Mouse (Mus musculus): ENCODE results near the gene Mef2d.

Mef2d gene

DNA sequence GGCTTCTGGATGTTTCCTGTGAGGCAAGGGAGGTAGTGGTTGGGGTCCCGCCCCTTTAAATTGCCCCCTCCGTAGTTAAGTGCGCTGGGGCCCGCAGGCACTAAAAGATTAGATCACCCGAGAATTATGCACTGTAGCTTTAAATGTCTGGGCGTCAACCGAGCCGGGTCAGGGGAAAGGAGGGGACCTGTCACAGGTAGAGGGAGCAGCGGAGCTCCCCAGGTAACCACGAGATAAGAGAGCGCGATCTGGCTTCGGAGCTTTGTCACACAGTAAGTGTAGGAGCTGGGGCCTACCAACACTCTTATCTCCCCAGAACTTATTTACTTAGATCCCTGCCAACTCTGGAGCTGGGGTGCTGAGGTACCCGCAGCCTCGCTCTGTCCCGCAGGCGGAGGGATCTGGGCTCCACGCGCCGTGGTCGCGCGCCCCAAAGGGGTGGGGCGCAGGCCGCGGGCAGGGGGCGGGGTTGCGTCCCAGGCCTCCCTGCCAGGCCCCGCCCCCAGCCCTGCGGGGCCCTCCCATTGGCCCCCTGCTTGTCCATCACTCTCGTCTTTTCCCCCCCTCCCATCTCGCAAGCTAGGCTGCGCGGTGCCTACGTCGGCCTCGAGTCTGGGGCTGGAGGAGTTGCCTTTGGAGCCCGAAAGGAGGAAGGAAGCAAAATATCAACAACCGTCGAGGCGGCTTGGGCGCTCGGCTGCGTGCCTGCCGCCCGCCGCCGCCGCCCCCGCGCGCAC lies at the start of gene Mef2d:
Gene Mef2d (plus strand): TSS at position 586 of the 737 bp plus-strand sequence.
- peak; percentile 97 for DNase-seq (ENCODE audit: low read depth, low spot score)

DNA sequence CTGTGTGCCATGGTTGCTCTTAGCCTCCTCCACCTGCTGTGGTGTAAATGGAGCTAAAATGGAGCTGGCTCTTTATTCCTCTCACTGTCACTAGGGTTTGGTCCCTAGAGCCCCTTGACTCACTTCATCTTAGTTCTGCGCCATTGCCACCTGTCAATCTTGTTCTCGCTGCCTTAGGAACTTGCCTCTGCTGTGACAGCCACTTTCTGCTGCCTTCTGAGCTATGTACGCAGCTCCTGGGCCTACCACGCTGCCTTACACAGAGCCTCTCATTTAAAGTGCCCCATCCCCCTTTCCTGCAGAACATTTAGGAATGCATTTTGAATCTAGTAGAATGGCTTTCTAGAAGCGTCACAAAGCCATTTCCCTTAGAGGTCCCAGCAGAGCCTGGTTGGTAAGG lies 48.0 kb upstream of the Mef2d start:
- no peak for DNase-seq (ENCODE audit: low read depth, low spot score)

DNA sequence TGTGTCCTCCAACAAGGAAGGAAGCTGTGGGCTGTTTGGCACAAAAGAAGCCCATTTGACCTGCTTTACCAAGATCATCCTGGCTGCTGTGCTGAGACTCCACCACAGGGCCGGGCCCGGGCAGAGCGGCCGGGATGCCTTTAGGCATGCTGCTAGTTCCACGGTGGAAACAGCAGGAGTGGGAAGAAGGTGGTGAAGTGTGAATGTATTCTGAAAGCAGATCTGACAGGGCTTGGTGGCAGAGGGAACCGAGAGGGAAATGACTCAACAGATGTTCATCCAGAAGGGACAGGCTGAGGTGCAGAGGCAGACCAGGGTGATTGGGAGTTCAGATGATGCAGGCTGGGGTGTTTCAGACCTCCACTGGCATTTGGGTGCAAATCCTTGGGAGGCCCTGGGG lies 44.5 kb upstream of the Mef2d start:
- DNase-seq (ENCODE audit: low read depth, low spot score): no peak

DNA sequence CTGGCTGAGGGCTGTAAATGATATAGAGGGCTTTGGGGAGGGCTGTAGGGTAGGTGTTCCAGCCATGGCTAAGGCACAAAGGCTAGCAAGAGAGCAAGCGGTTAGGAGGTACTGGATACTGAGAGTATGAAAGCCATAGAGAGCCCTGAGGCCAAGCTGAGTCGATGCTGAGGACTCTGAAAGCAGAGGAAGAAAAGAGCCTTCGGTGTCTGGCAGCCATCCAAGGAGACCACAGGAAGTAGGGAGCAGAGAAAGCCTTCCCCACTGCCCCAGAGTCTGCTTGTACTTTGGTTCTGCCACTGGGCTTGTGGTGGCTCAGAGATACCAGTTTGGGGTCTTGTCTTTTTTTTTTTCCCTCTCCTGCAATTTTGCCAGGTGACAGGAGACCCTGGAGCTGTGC lies 41.9 kb upstream of the Mef2d start:
- no peak for DNase-seq (ENCODE audit: low read depth, low spot score)

DNA sequence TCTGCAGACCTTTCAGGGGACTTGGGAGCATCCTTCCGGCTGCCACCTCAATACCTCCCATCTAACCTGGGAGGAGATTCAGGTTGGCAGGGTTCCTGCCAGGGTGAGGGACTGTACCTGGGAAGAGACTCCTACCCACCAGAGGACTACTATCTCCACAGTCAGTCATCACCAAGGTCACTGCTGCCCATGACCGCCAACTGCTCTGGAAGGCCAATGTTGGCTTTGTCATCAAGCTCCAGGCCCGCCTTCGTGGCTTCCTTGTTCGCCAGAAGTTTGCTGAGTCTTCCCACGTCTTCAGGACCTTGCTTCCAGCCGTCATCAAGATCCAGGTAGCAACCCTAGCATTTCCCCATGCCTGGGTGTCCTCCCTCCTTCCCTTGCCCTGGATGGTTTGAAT lies 40.4 kb upstream of the Mef2d start:
- DNase-seq (ENCODE audit: low read depth, low spot score): no peak

DNA sequence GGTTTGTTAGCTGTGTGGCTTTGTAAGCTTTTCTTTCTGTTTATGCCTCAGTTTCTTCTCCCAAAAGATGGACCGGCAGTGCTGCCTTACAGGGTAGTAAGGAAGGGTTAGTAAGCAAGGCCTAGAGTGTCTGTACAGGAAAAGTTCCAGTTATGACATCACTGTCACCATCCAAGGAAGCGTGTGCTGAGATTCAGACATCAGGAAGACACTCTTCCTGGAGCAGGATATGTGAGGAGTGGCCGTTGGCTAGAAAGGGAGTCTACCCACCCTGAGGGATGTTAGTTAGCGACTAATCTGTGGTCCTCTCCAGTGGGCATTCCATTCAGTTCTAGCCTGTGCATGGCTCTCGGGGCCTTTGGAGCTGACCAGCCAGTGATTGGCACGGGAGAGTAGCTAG lies 40.0 kb upstream of the Mef2d start:
- no peak for DNase-seq (ENCODE audit: low read depth, low spot score)

DNA sequence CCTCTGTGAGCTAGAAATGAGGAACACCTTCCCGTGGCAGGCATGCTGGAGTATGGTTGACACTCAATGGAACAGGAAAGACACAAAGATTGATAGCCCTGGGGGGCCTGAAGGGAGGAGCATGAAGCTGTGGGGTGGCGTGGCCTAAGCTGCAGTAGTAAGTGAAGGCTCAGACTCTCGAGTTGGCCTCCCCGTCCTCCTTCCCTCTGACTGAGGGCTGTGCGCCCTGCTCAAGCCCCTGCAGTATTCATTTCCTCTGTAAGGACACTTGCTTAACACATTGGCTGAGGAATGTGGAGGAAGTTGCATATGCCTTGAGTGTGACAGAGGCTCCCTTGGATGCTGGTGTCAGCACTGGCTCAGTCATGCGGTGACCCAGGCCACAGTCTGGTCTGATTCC lies 39.6 kb upstream of the Mef2d start:
- no peak for DNase-seq (ENCODE audit: low read depth, low spot score)

DNA sequence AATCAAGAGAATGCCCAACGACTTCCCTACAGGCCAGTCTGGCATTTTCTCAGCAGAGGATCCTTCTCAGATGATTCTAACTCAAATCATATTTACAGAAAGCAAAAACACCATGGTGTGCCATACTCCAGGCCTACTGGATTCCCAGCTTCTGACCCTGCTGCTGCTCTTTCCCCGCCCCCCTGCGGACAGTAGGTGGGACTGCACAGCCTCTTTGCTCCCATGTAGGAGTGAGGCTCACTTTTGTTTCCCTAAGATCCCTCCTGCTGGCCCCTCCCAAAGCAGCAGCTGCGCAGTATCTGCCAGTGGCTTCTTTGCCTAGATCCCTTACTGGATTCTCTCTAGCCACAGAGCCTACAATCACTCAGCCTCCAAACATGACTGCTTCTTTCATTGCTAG lies 36.0 kb upstream of the Mef2d start:
- peak; percentile 46 for DNase-seq (ENCODE audit: low read depth, low spot score)

DNA sequence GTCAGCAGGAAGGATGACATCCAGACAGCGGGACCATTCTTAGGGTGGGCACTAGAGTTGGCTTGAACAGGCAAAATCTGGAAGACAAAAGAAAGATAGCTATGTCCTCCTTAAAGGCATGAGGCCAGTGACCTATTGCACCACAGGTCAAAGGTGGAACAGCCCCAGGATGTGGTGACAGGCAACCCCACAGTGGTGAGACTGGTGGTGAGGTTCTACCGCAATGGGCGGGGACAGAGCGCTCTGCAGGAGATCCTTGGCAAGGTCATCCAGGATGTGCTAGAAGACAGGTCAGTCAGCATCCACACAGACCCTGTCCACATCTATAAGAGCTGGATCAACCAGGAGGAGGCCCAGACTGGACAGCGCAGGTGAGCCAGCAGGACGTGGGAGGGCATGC lies 33.0 kb upstream of the Mef2d start:
- DNase-seq (ENCODE audit: low read depth, low spot score): no peak

DNA sequence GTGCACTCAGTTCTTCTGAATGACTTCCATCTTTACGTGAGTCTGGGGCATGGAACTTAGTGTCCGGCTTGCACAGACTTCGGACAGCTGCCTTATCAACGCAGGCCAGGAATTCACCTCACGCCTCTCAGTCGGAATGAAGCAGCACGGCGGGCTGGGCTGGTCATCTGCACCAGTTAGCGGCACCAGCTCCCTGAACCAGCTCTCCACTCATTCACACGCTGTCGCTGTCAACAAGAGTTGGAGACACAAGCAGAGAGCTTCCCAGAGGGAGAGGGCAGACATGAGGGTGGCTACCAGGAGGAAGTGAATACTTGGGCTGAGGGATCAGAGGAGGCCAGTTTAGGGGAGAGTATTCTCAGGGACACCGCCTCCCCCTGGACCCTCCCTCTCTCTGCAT lies 27.8 kb upstream of the Mef2d start:
- no peak for DNase-seq (ENCODE audit: low read depth, low spot score)

DNA sequence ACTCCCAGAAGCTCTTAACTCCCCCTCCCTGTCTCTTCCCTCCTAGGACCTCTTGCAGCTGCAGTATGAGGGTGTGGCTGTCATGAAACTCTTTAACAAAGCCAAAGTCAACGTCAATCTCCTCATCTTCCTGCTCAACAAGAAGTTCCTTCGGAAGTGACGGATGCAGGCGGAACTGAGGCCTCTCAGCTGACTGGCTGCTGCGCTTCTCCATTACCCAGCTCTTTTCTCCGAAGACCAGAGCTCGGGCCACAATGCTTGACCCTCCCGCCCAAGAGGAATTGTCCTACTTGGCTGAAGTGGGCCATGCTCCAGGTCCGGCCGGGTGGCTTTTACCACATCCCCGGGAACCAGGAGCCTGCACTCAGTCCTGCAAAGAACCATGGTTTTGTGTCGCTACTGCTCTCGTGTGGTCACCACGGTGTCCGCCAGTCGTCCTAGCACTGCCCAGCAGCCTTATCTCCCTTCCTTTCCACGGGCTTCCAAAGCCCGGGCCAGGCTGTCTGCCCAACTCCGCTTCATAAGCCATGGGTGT lies 22.0 kb upstream of the Mef2d start:
- DNase-seq (ENCODE audit: low read depth, low spot score): peak; percentile 80

DNA sequence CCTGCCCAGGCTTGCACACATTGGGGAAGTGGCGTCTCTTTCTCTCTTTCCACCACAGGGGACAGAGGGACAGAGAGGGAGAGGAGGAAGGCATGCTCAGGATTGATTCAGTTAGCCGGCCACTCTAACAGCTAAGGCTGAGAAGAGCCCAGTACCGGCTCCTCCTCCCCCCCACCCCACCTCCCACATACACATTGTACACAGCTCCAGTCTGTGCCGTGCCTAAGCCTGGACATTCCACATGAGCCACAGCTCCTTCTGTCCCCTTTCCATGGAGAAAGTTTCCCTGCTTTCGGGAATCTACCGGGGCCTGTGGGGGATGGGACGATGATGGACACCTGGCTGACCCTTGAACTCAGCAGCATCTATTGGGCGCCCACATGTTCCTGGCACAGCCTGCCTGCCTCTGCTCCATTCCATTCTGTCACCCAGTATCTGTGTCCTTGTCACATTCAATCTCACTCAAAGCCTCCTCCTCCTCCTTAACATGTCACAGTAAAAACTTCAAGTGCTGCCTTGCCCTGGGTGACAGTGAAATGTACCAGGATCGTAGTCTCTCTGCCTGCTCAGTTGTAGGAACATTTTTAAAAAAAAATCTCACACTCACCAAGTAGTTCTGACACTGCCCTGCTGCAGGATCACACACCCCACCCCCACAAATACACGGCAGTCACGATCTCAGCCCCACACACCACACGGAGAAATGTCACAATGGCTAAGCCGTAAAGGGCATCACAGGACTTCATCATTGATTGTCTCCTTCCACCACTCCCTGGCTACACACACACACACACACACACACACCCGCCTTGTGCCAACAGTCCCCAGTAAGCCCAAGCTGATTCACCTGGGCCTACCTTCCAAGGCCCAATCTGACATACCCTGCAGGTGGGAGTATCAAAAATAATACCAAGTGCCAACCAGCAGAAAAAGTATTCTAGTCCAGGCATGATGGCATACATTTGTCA lies 20.7 kb upstream of the Mef2d start:
- DNase-seq (ENCODE audit: low read depth, low spot score): no peak

DNA sequence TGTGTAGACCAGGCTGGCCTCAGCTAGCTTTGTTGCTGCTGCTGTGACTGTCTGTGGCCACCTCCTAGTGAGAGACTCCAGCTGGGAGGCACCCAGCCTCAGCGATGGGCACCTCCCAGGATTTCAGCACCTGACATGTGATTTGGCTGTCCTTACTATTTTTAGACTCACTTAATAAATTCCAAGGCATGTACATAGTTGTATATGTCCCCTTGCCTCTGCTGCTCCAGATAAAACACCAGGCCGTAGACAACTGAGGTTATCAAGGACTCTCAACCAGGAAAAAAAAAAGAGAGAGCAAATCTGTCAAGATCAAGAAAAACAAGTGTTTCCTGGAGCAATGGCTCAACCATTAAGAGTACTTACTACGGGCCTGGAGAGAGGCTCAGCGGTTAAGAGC lies 17.0 kb upstream of the Mef2d start:
- DNase-seq (ENCODE audit: low read depth, low spot score): no peak

DNA sequence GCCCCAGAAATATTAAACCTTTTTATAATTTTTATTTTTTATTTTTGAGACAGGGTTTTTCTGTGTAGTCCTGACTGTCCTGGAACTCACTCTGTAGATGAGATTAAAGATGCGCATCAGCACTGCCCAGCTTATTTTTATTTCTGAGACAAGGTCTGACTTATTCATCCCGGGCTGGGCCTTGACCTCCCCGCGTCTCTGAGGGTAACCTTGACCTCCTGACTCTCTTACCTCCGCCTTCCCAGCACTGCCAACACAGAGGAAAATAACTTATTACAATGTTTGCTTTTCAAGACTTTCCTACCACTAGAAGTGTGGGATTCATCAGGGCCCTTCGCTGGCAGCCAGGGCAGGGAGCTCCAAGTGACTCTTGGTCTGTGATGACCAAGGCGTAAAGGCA lies 16.0 kb upstream of the Mef2d start:
- no peak for DNase-seq (ENCODE audit: low read depth, low spot score)

DNA sequence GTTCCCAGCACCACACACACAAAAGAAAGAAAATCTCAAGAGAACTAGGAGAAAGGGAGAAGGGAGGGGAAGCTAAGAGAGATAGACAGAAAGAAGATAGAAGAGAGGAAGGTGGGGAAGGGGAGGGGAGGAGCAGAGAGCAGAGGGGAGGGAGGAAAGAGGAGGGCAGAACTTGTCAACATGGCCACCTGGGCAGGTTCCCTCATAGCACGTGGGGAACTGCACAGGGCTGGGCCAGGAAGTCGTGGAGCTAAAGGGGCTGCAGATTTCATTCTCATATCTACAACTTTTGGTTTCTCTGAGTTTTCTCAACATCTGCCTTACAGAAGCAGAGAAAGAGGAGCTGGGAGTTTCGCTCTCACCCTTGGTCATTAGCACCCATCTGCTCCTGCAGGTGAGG lies 14.5 kb upstream of the Mef2d start:
- no peak for DNase-seq (ENCODE audit: low read depth, low spot score)

DNA sequence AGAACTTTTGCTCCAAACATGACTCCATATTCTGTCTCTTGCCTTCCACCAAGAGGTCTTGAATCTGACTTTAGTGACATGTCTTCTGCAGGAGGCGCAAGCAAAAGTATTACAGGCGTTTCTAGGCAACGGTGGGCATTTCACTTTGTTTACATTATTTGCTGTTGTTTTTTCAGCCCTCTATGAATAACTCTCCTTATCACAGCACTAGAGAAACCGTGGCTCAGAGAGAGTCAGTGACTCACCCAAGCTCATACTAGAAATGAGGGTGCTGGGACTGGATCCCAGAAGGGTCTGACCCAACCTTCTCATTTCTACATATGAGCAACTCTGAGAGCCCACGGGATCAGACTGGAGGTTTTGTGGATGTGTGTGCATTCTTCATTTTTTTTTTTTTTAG lies 14.1 kb upstream of the Mef2d start:
- no peak for DNase-seq (ENCODE audit: low read depth, low spot score)

DNA sequence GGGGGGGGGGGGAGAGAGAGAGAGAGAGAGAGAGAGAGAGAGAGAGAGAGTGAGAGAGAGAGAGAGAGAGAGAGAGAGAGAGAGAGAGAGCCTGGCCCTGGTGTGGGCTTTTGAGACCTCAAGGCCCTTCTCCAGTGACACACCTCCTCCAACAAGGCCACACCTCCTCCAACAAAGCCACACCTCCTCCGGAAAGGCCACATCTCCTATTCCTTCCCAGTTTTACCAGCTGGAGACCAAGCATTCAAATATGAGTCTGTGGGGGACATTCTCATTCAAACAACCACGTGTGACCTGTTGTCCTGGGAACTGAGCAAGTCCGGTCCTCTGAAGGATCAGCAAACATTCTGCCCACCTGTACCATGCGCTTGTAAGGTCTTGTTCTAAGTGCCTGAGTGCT lies 13.2 kb upstream of the Mef2d start:
- DNase-seq (ENCODE audit: low read depth, low spot score): peak; percentile 52

DNA sequence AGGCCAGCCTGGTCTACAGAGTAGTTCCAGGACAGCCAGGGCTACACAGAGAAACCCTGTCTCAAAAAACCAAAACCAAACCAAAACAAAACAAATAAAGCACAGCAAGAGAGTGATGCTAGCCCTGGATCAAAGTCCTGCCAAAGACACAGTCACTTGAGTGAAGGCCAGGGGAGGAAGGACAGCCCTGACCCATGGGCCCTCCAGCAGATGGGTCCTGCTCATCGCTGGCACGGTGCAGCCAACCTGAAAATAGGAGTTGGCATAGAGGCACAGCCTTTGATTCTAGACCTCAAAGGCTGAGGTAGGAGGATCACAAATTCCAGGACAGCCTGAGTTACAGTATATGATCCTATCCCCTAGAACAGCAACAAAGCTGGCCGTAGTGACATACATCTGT lies 11.1 kb upstream of the Mef2d start:
- no peak for DNase-seq (ENCODE audit: low read depth, low spot score)

DNA sequence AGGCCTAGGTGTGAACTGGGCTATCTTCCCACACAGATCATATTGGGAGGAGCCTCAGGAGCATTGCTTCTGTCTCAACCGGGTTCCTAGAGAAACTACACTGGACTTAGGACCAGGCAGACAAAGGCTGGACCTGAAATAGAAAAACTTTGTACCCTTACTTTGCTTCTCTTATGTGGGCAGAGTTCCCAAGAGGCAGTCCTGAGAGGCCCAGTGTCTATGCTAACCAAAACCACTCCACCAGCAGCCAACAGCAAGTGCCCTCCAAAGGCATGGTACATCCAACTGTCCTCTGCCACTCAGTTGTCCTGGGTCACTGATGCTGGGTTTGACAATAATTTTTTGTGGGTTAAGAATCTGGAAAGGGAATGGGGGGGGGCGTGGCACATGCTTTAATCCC lies 9.7 kb upstream of the Mef2d start:
- no peak for DNase-seq (ENCODE audit: low read depth, low spot score)

DNA sequence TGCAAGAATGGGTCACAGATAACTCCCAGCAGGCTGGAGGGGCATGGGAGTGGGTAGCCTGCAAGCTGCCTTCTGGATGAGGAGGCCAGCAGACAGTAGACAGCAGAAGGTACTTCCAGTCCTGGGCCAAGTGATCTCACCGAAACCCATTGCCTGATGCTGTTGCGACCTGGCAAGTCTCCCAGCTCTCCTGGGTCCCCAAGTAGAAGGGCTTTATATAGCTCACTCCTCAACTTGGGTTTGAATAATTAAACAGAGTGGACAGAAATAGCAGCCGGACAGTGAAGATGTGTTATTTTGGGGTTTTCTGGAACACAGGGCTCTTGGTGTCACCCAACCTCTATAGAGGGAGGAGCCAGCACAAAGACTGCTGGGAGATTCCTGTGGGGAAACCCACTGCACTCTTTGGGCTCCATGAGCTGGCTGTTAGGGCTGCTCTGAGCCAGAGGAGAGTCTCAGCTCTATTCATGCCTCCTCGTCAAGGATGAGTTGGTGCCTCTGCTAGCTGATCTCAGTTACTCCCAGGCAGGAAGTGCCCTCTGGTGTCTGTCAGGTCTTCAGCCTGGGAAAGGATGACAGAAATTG lies 8.9 kb upstream of the Mef2d start:
- no peak for DNase-seq (ENCODE audit: low read depth, low spot score)

DNA sequence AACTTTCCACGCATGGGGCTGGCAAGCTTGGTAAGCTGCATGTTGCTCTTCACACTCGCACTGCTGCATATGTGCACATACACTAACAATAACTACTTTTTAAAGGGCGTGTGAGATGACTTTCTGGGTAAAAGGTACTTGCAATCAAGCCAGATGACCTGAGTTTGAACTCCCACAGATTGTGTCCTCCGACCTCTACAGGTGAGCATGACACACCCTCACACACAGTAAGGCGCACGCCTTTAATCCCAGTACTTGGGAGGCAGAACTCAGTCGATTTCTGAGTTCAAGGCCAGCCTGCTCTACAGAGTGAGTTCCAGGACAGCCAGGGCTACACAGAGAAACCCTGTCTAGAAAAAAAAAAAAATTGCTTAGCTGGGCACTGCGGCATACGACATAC lies 5.8 kb upstream of the Mef2d start:
- peak; percentile 43 for DNase-seq (ENCODE audit: low read depth, low spot score)

DNA sequence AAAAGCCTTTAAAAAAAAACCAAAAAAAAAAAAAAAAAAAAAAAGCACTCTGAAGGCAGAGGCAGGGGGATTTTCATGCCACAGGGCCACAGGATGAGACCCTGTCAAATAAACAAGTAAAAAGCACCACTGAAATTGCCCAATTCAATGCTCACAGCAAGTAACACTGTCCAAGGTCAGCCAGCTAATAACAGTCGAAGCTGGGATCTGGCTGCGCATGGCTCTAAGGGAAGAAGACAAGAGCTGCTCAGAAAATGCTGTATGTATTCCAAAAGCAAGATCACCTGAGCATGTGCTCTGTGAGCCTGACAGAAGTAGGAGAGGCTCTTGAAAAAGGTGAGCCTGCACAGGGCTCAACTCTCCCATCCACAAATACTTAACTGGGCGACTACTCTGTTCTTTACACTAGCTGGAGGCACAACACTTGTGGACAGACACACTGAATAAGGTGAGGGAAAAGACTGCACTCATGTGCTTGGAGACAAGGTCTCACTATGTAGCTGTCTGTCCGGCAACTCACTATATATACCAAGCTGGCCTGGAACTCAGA lies 5.2 kb upstream of the Mef2d start:
- DNase-seq (ENCODE audit: low read depth, low spot score): no peak

Data from ES-CJ7 (cell line).